Mouse (Mus musculus): ENCODE results near the gene Tsc22d3.
A peak's percentile ranks its signal among the peaks of the same experiment; 100 is the strongest.
"Not testable (repeated sequence)": the region's sequence is repeated elsewhere in the genome, so short reads cannot be mapped to it uniquely, and the experiment has no call there.

Gene Tsc22d3

DNA sequence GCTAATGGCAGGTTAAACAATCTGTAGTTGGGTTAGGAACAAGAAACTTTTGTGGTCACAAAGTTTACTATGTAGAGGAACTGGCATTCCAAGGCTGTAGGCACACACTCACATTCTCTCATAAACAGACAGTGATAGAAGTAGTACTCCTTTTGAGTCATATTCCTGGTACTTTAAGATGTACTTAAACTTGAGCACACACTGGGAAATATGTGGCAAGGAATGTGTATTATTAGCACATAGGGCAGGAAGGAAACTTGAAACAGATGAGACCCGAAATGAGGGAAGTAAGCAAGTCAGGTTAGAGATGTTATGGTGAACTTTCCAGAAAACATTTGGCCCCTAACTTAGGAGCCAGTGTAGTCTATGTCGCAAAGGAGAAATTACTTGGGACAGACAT is 34.7 kb downstream of the Tsc22d3 start:
- no peak for DNase-seq (ENCODE audit: low read depth, low spot score)

DNA sequence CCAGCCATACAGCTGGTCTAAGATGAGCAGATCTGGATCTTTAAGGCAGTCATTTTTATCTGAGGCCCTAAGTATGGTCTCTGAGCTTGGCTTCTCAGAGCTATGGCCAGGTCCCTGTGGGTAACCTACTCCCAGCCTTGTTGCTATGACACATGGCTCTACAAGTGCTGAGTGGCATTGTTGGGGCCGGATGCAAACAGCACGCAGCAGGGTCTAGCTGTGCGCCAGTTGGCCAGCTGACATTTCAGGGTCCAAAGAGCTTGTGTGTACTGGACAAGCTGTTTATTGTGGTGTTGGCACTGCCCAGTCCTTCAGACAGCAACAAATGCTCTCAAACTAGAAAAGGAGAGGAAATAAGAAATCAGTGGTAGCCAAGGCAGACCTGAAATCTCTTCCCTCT is 35.2 kb downstream of the Tsc22d3 start:
- DNase-seq (ENCODE audit: low read depth, low spot score), result no peak

- no peak for DNase-seq (ENCODE audit: low read depth, low spot score)
These were observed 35.7 kb downstream of the Tsc22d3 start for GRCm38 (mm10) chrX:140564777-140565176.

DNA sequence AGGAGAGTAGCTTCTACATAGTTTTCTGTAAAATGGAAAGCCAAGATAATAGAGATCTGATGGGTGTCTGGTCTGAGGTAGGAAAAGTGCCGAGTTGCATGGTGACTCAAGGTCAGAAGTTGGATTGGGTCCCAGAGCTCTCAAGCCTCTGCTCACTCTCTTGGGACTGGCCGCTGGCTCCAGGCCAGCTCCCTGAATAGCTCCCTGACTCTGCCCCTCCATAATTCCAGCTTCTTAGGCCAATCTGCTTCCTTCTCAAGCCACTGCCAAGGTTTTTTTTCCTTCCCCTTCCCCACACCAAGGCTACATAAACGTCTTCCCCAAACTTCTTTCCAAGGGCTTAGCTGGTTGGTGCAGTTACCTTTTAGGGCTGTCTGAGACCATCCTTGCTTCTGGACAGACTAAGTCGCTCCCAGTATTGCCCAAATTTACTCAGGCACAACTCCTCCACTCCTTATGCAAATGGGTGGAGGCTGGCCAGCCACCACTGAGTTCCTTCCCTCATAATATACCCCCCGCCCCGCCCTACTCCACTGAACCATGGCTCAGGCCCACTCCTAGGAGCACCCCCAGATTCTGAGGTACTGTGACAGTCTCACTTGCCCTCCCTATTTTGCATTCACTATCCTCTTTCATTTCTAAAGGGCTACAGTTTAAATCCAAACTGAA is 42.1 kb downstream of the Tsc22d3 start:
- peak; percentile 95 for DNase-seq (ENCODE audit: low read depth, low spot score)

DNA sequence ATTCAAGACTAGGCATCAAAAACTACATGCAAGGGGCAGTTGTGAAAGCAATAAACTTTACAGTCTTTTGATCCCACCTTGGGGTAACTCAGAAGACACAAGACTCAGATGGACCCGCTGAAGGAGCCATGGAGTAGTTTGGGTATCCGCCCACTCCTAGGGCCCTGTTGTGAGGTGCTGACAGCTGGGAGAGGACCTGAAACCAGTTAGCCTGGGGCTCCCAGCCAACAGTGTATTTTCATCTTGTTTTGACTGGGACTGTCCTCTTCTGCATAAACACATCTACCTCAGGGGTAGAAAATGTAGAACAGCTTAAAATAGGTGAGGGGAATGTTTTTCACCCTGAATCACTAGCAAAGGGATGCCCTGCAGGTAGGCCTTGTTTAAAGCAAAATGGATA is 44.5 kb downstream of the Tsc22d3 start:
- peak; percentile 62 for DNase-seq (ENCODE audit: low read depth, low spot score)

- DNase-seq (ENCODE audit: low read depth, low spot score), result no peak
These were observed 45.0 kb downstream of the Tsc22d3 start for GRCm38 (mm10) chrX:140555423-140555822.

DNA sequence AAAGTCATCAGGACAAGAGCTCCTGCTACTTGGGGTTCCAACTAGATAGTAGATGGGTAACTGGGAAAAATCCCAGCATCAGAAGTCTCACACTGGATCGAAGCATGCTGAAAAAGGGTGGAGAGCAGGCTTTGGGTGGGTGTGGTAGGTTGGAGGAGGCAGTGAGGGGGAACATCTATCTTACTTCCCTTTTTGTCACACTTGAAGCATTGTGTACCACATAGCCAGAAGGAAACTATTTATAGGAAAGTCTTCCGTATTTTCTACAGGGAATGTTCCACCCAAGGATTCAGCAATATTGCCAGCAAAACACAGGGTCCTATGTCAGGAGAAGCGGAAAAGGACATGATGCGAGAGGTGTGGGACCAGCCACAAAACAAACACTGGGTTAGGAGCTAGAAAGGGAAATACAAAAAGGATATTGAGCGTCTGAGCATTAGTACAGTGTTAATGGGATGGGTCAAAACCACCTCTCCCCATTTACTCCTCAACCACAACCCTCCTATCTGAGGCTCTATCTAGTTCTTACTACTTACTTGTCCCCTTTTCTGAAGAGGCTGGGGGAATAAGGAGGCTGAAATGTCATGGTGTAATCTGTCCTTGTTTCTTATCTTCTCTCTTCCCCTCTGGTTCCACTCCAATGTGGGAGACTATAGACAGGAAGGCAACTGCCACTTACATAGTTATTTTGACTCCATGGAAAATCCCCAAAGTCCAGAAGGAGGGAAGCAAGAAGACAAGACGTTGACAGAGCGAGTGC is 52.6 kb downstream of the Tsc22d3 start:
- DNase-seq (ENCODE audit: low read depth, low spot score), result no peak

- DNase-seq (ENCODE audit: low read depth, low spot score), result no peak
These were observed 55.7 kb downstream of the Tsc22d3 start for GRCm38 (mm10) chrX:140544737-140545136.

- peak; percentile 95 for DNase-seq (ENCODE audit: low read depth, low spot score)
These were observed 57.4 kb downstream of the Tsc22d3 start for GRCm38 (mm10) chrX:140542938-140543673.

DNA sequence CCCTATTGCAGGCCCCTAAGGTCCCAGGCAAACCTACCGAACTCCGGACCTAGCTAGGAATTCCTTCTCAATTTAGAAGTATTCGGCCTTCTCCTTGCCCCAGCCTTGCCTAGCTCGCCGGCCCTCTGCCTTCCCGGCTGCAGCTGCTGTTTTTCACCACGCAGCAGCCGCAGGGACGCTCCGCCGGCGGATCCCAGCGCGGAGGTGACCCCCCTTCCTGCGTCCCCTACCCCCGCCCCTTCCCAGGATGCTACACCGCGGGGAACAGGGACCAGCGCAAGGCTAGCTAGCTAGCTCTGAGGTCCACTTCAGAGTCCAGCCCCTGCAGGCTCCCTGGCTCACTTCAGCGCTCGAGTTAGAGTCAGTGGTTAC is 58.0 kb downstream of the Tsc22d3 start:
- DNase-seq (ENCODE audit: low read depth, low spot score), result no peak

- no peak for DNase-seq (ENCODE audit: low read depth, low spot score)
These were observed 58.6 kb downstream of the Tsc22d3 start for GRCm38 (mm10) chrX:140541711-140542473.

DNA sequence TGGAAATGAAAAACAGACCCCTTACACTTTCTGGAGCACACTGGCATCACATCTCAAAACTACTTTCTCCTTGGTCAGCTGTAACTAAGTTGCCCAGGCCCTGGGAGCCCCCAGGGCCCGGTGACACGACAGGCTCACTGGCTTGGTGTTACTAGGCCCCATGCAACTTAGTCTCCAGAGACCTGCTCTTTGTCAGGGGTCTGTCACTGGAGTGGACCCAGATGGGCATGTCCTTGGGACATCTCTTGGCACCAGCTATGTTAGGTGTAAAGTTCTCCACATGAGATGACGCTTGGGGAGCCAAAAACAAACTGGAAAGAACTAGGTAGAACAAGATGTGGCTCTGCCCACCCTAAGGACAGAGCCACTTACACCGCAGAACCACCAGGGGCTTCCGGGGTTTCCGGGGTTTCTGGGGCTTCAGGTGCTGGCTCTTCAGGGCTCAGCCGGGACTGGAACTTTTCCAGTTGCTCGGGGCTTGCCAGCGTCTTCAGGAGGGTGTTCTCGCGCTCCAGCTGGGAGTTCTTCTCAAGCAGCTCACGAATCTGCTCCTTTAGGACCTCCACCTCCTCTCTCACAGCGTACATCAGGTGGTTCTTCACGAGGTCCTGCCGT is 59.9 kb downstream of the Tsc22d3 start:
- DNase-seq (ENCODE audit: low read depth, low spot score), result no peak

DNA sequence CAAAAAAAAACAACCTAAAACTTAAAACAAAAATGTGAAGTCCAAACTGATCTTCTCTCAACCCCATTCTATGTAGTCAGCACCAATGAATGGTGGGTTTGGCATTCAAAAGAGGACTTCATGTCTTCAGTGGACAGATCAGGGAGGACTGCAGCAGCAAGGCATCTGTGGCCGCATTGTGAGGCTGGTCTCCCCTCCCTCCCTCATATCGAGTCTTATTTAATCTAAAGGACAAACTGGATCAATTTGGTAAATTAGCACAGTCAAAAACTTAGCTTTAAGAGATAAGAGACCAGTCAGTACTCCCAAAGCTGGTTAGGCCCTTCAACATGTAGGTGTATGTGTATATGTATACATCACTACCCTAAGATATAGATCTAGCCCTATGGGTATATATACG is 60.6 kb downstream of the Tsc22d3 start:
- DNase-seq (ENCODE audit: low read depth, low spot score), result not testable (repeated sequence)

- DNase-seq (ENCODE audit: low read depth, low spot score), result no peak
These were observed 61.3 kb downstream of the Tsc22d3 start for GRCm38 (mm10) chrX:140539111-140539680.

DNA sequence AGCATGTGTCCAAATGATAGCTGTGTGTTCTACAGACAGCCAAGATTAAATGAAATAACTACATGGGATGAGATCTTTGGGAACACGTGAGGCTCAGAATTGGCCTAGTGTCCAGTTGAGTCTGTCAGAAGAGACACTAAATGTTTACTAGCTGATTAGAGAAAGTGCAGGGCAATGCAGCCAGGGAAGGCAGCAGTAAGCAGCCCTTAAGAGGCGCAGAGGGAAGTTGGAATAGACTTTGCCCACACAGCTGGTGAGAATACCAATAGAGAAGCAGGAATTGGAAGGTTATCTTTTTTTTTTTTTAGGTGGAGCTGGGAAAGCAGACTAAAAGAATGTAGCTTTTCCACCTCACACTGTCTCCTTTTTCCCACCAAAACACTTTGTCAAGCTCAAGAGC is 61.8 kb downstream of the Tsc22d3 start:
- no peak for DNase-seq (ENCODE audit: low read depth, low spot score)

DNA sequence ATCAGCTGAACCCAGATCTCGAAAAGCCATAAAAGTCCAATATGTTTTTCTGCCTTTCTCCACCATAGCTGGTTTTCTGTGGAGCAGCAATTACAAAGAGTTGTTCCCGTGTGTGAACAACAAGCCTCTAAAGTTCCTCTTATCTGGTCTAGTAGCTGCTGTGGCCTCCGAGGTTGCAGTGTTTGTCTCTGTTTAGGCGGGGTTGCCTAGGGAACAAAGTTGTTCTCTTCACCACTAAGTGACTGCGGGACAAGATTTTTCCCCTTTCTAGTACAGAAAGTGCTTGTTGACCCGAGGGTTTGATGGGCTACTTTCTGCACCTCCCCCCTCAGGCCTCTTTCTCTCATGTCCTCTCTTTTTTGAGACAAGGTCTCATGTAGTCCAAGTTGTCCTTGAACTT is 62.8 kb downstream of the Tsc22d3 start:
- peak; percentile 66 for DNase-seq (ENCODE audit: low read depth, low spot score)

GRCm38 (mm10) chrX:140535487-140535886 is 65.0 kb downstream of the Tsc22d3 start:
- no peak for DNase-seq (ENCODE audit: low read depth, low spot score)

- no peak for DNase-seq (ENCODE audit: low read depth, low spot score)
These were observed 66.2 kb downstream of the Tsc22d3 start for GRCm38 (mm10) chrX:140534306-140534705.

DNA sequence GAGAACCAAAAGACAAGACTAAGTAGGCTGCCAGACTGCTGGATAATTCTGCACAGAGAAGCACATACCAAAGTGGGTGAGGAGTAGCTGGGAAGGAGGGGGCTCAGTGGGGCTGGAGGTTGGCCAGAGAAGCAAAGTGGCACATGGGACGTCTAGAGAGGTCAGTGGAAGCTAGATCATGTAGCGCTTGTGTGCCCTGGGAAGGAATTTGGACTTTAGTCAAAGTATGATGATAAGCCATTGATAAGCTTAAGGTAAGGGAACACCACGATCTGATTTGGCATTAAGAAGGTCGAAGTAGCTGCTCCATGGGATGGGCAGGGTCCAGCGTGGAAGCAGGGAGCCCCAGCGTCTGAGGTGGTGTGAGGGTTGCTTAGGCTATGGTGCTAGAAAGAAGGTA is 68.1 kb downstream of the Tsc22d3 start:
- DNase-seq (ENCODE audit: low read depth, low spot score), result no peak

DNA sequence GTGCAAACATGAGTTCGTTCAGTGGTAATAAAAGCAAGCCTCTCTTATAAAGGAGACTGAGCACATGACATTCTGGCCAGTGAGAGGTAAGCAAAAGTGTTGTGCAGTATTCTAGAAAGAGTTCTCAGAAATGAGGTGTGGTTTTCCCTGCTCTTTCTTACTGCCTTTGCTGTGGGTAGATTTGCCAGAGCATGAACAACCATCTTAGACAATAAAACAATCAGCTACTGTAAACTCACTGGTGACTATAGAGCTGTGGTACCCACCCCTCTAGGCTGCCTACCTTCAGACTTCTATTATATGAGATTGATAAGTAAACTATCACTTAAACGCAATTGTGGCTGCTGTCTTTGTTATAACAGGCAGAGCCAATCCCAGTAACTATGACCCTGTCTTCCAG is 69.1 kb downstream of the Tsc22d3 start:
- DNase-seq (ENCODE audit: low read depth, low spot score), result no peak

GRCm38 (mm10) chrX:140530632-140531031 is 69.8 kb downstream of the Tsc22d3 start:
- no peak for DNase-seq (ENCODE audit: low read depth, low spot score)
